Mouse (Mus musculus) T-helper 2 cell (primary cell): Measurements from ENCODE around the gene Ppp2ca.

Experiments
- in situ Hi-C: fragments of 300-600 bp; cut with MboI, MseI; formaldehyde crosslinking; loops from one replicate; pipeline ENCODE4 v1.15.1; 2025; ENCODE audit warnings: high pct_unique_total_duplicates

The Ppp2ca gene

GRCm38 (mm10) chr11:52098398-52098946 lies at the start of gene Ppp2ca:
Ppp2ca (plus strand) TSS chr11:52098681.
- in situ Hi-C loops, result no loop called here

- in situ Hi-C loops, result loop anchor here (10.0 kb wide), 1 partner anchor 151 kb away; no protein-coding TSS in a partner anchor
These were observed 45.1 kb upstream of the Ppp2ca start for GRCm38 (mm10) chr11:52053371-52053770.

- in situ Hi-C loops, result loop anchor here (10.0 kb wide), 1 partner anchor 150 kb away; no protein-coding TSS in a partner anchor
These were observed 43.8 kb upstream of the Ppp2ca start for GRCm38 (mm10) chr11:52054728-52055127.

- in situ Hi-C loops, result loop anchor here (10.0 kb wide), 1 partner anchor 149 kb away; no protein-coding TSS in a partner anchor
These were observed 42.3 kb upstream of the Ppp2ca start for GRCm38 (mm10) chr11:52056198-52056597.

- in situ Hi-C loops, result loop anchor here (10.0 kb wide), 1 partner anchor 146 kb away; no protein-coding TSS in a partner anchor
These were observed 39.5 kb upstream of the Ppp2ca start for GRCm38 (mm10) chr11:52059001-52059400.

- in situ Hi-C loops, result no loop called here
These were observed 38.2 kb upstream of the Ppp2ca start for GRCm38 (mm10) chr11:52060315-52060714.

- in situ Hi-C loops, result no loop called here
These were observed 36.1 kb upstream of the Ppp2ca start for GRCm38 (mm10) chr11:52062406-52062805.

GRCm38 (mm10) chr11:52064398-52064797 lies 34.1 kb upstream of the Ppp2ca start:
- in situ Hi-C loops, result no loop called here

- in situ Hi-C loops, result loop anchor here (5.0 kb wide), 1 partner anchor 101 kb away; no protein-coding TSS in a partner anchor
These were observed 32.6 kb upstream of the Ppp2ca start for GRCm38 (mm10) chr11:52065841-52066240.

GRCm38 (mm10) chr11:52071768-52072167 lies 26.7 kb upstream of the Ppp2ca start:
- in situ Hi-C loops, result loop anchor here (5.0 kb wide), 1 partner anchor 36 kb away; no protein-coding TSS in a partner anchor

GRCm38 (mm10) chr11:52073528-52074170 lies 24.8 kb upstream of the Ppp2ca start:
- in situ Hi-C loops, result loop anchor here (5.0 kb wide), 1 partner anchor 34 kb away; no protein-coding TSS in a partner anchor

GRCm38 (mm10) chr11:52074626-52075470 lies 23.6 kb upstream of the Ppp2ca start:
- in situ Hi-C loops, result loop anchor here (5.0 kb wide), 1 partner anchor 32 kb away; no protein-coding TSS in a partner anchor

GRCm38 (mm10) chr11:52075794-52076633 lies 22.5 kb upstream of the Ppp2ca start:
- in situ Hi-C loops, result no loop called here

- in situ Hi-C loops, result no loop called here
These were observed 21.6 kb upstream of the Ppp2ca start for GRCm38 (mm10) chr11:52076742-52077352.

- in situ Hi-C loops, result no loop called here
These were observed 20.5 kb upstream of the Ppp2ca start for GRCm38 (mm10) chr11:52077939-52078338.

GRCm38 (mm10) chr11:52079978-52080377 lies 18.5 kb upstream of the Ppp2ca start:
- in situ Hi-C loops, result no loop called here

GRCm38 (mm10) chr11:52080656-52081055 lies 17.8 kb upstream of the Ppp2ca start:
- in situ Hi-C loops, result no loop called here

GRCm38 (mm10) chr11:52085857-52086203 lies 12.7 kb upstream of the Ppp2ca start:
- in situ Hi-C loops, result no loop called here

- in situ Hi-C loops, result no loop called here
These were observed 12.1 kb upstream of the Ppp2ca start for GRCm38 (mm10) chr11:52086204-52086864.

- in situ Hi-C loops, result no loop called here
These were observed 9.2 kb upstream of the Ppp2ca start for GRCm38 (mm10) chr11:52089291-52089690.
